Mouse (Mus musculus) c-Kit-positive CD71-positive TER-119-negative erythroid progenitor cells, embryonic 14.5 days (primary cell): ENCODE measurements around the gene Abcb7.
"Not testable (repeated sequence)": the region's sequence is repeated elsewhere in the genome, so short reads cannot be mapped to it uniquely, and the experiment has no call there.

Experiments
- DNase-seq: peaks from one replicate; pipeline ENCODE4 v3.0.0-alpha.2; 2013; ENCODE audit warnings: low read depth

The Abcb7 gene

DNA sequence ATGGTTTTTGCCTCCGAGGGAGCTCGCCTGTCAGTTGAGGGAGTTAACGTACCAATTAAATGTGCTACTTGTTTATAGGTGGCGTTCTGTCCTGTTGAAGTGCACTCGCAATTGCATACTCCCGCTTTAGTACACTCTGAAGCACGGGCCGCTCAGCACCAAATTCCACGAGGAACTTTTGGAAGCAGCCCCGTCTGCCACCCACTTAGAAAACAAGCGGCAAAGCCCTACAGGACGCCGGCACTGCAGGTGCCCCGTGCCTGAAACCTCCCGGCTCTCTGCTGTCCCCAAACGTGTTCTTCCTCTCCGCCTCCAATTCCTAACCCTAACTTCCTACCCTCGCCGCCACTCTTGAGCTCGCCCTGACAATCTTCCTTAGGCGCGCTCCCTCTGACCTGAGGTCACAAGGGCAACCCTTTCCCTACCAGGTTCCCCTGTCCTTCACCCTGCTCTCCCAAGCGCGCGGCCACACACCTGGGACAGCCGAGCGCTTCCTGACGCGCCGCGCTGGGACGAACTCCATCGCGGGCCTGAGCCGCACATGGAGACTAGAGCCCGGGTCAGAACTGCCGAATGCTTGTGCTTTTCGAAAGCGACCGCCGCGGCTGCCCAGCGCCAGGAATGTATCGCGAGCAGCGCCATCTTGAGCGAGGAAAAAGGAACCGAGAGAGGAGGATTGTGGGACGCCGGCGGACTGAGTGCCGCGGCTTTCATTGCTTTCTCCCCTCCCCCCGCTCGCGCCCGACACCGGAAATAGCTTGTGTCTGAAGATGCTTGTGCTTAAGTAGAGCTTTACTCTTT, at the start of gene Abcb7:
Gene Abcb7, minus strand, starts transcription at position 674 of the 801 bp plus-strand sequence.
- DNase-seq = peak; percentile 64

- no peak for DNase-seq
Measured at GRCm38 (mm10) chrX:104461755-104462154, 48.1 kb upstream of the Abcb7 start.

- no peak for DNase-seq
Measured at GRCm38 (mm10) chrX:104452433-104452832, 38.8 kb upstream of the Abcb7 start.

DNA sequence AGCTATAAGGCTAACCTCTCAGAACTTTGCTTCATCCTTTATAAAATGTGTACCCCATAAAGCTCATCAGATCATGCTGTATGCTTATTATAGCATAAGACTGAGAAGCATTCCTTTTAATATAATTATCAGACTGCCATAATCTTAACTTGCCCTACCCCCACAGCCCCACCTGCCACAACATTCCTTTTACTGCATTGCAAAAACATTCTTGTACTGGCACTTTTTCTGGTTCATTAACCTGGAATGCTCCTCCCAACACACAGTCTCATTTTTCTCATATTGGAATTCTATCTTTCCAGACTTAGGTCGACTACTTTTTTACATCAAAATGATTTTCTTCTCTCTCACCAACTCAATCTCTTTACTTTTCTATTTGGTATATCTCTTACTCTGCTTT, 19.8 kb upstream of the Abcb7 start:
- DNase-seq = no peak

GRCm38 (mm10) chrX:104428108-104428507, 14.5 kb upstream of the Abcb7 start:
- no peak for DNase-seq

- DNase-seq = peak; percentile 5
Measured at GRCm38 (mm10) chrX:104413995-104414394, 339 bp upstream of the Abcb7 start.

- DNase-seq = no peak
Measured at GRCm38 (mm10) chrX:104408137-104408536, 5.5 kb downstream of the Abcb7 start.

- no peak for DNase-seq
Measured at GRCm38 (mm10) chrX:104402463-104402862, 11.2 kb downstream of the Abcb7 start.

DNA sequence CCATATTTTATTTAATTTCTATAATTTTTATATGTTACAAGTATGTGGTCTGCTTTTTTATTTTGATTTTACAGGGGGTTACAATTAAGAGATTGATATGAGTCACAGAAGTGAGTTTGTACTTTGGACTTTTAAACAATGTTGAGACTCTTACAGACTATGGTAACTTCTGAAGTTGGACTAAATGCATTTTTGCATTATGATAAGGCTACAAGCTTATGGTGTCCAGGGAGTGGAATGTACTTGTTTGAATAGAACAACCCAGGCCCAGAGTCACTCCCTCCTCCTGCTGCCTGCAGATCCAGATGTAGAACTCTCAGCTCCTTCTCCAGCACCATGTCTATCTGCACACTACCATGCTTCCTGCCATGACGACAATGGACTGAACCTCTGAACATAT, 12.5 kb downstream of the Abcb7 start:
- no peak for DNase-seq

DNA sequence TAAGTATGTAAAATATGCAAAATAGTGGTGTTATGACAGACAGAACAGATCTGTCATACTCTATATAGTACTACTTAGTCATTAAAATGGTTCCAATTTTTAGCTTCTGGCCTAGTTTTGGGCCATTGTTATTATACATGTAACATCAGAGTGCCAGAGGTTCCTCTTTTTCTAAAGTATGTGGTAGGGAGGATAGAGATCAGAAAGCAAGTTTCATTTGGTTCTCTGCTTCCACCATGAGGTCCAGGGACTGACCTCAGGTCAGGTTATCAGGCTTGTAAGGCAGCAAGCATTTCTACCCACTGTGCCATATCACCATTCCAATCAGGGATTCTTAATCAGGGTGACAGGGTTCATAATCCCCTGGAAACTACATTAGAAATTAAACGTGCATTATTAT, 16.1 kb downstream of the Abcb7 start:
- DNase-seq = no peak

DNA sequence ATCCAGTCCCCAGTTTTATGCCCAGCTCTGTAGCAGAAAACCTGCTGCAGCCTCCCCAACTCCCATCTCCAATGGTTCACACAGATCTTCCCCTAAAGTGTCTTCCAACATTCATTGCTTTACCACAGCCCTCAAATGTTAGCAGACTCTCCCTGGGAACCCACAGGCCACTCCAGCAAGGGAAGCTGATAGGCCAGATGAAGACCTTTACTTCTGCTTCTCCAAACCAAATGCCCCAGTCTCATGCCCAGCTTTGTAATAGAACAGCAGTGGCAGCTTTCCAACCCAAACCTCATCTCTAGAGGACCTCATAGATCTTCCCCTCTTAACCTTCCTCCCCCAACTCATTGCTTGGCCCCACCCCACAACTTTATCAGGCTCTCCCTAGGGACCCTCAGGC, 54.0 kb downstream of the Abcb7 start:
- no peak for DNase-seq

- DNase-seq = no peak
Measured at GRCm38 (mm10) chrX:104355842-104356241, 57.8 kb downstream of the Abcb7 start.

DNA sequence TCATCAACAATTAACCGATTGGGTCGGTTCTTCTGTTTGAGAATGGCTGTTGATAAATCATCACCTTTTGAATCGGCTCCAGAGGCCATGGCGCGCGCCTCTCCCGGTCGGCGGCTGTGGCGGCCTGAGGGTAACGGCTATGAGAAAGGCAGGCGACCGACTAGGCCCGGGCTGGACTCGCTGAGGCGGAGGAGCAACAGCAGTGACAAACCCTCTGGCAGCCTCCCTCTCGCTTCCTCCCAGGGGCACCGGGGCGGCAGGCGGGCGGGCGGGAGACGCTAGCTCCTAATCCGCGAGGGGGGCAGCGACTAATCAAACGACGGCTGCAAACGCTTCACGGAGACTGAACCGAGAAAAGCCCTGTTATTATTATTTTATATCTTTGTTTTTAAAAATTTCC, 65.5 kb downstream of the Abcb7 start:
- not testable (repeated sequence) for DNase-seq

DNA sequence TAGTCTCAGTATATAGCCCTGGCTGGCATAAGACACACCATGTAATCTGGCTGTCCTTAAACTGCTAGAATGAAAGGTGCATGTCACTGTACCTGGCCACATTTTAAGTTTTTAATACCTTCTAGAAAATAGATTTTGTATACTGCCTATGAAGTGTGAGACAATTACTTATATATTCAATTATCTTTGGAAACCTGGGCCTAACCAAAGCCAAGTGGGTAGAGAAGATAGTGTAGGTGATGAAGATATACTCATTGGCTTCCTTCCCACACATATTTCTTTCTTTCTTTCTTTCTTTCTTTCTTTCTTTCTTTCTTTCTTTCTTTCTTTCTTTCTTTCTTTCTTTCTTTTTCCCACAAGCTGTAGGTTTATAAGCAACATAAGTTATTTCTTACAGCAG, 121.9 kb downstream of the Abcb7 start:
- DNase-seq = no peak

DNA sequence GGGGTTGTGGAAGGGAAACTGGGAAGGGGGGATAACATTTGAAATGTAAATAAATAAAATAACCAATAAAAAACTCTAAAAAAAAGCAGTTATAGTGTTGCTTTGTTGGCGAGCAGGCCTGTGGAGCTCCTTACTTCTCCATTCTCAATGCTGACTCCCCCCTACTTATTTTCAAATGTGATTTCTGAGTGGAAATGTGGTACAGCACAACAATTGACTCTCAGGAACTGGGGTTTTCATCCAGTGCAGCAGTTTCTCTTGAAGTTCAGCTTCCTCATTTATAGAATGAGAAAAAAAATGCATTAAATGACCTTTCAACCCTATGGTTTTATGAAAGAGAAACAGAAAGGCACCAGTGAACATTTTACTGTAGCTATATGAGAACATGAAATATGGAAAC, 133.8 kb downstream of the Abcb7 start:
- DNase-seq = no peak

GRCm38 (mm10) chrX:104264371-104264770, 149.3 kb downstream of the Abcb7 start:
- no peak for DNase-seq

DNA sequence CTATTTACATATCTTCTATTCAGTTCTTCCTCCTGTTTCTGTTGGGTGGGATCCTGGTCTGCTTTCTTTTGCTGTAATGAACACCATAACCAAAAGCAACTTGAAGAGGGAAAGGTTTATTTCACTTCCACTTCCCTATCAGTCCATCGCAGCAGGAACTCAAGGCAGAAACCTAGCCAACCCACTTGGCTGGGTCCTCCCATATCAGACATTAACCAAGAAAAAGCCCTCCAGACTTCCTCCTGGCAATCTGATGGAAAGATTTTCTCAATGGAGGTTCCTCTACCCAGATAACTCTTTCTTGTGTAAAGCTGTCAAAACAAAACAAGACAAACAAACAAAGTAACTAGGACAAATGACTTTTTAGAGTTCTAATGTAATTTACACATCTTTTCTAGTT, 151.2 kb downstream of the Abcb7 start:
- no peak for DNase-seq

DNA sequence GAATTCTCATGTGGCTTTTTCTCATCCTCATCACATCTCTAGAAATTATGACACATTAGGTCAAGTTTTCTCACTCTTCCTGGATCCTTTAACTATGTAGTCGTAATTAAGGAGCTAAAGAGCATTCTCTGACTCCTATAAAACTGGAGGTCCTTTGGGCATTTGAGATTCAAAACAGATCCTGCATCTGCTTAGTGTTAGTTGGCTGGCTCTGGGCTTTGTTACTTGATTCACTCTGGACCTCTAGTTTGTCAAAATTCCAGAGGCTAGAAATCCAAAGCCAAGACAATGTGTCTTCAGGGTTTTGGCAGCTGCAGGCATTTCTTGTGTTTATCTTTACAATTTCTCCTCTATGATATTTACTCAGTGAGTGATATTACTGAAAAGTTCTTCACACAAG, 157.1 kb downstream of the Abcb7 start:
- DNase-seq = no peak
